Mouse (Mus musculus): ENCODE results near the gene Slc22a13.

GRCm38 (mm10) chr9:119241169-119241865 lies 32.4 kb upstream of the Slc22a13 start:
- no peak for TF ChIP-seq CTCF (IDR thresholded peaks at IDR 0.05)
- TF ChIP-seq EP300 (IDR thresholded peaks at IDR 0.05; ENCODE audit: insufficient read depth, low read depth, low read length) = no peak

Measured in heart, adult 2 months (tissue).